Mouse (Mus musculus) intestine, postnatal 0 days (tissue): Measurements from ENCODE around the gene Pram1. TPM values are rescaled to one million over a fixed set of nuclear protein-coding genes. Genes with fewer than 3 reads are reported as not detected.

Source experiments
- ATAC-seq: fragments of 200-750 bp; cut with Nextera tagmentation; 2 replicates; pipeline ENCODE4 v1.8.0; 2017; ENCODE audit warnings: mild to moderate bottlenecking, moderate TSS enrichment, moderate library complexity
- H3K27ac ChIP-seq: fragments of 300-500 bp; sonication (generic); 2 replicates; pipeline ENCODE4 v1.5.1; 2014; ENCODE audit warnings: mild to moderate bottlenecking, low read depth, low read length, moderate library complexity
- H3K27me3 ChIP-seq: fragments of 300-500 bp; sonication (generic); replicated peaks from 2 replicates; pipeline ENCODE4 v1.6.1; 2014; ENCODE audit warnings: low read length, mixed read lengths; ENCODE audit not compliant: control insufficient read depth, insufficient read depth
- H3K36me3 ChIP-seq: fragments of 300-500 bp; sonication (generic); 2 replicates; pipeline ENCODE4 v1.6.1; 2014; ENCODE audit warnings: mild to moderate bottlenecking, moderate library complexity; ENCODE audit not compliant: control insufficient read depth, insufficient read depth
- H3K4me1 ChIP-seq: fragments of 300-500 bp; sonication (generic); replicated peaks from 2 replicates; pipeline ENCODE4 v1.6.1; 2014; ENCODE audit warnings: antibody characterized with exemption, low read length, mixed read lengths; ENCODE audit not compliant: control insufficient read depth, insufficient read depth
- H3K4me2 ChIP-seq: fragments of 300-500 bp; sonication (generic); replicated peaks from 2 replicates; pipeline ENCODE4 v1.6.1; 2014; ENCODE audit warnings: low read depth, mild to moderate bottlenecking, moderate library complexity
- H3K4me3 ChIP-seq: fragments of 300-500 bp; sonication (generic); 2 replicates; pipeline ENCODE4 v1.5.1; 2014; ENCODE audit warnings: low read depth, low read length
- H3K9ac ChIP-seq: fragments of 300-500 bp; sonication (generic); 2 replicates; pipeline ENCODE4 v1.6.1; 2014; ENCODE audit warnings: mild to moderate bottlenecking, low read depth, low read length
- H3K9me3 ChIP-seq: fragments of 300-500 bp; sonication (generic); 2 replicates; pipeline ENCODE4 v1.6.1; 2016; ENCODE audit warnings: mixed run types; ENCODE audit not compliant: control insufficient read depth
- CTCF ChIP-seq: sonication (generic); IDR thresholded peaks from 2 replicates; pipeline ENCODE4 v1.5.1; 2016; ENCODE audit warnings: low read depth, mild to moderate bottlenecking, control low read depth, antibody characterized with exemption, moderate library complexity
- WGBS: fragments of 180-500 bp; shearing (Covaris S2); extraction: QIAGEN DNeasy Blood & Tissue Kit; methylation state at CpG from one replicate; pipeline ENCODE4 v1.1.7; 2014; 5-methylcytosine and 5-hydroxymethylcytosine counted together
- polyA plus RNA-seq: library from polyadenylated mRNA; unstranded; fragments of >200 nt; fragmentation: Nextera tagmentation; extraction: Ambion mirVana; gene quantifications from 2 replicates; pipeline ENCODE4 v1.2.1, GENCODE M21; 2015

Gene Pram1
- polyA plus RNA-seq: 0.25 and 0.39 TPM in 2 replicates

DNA sequence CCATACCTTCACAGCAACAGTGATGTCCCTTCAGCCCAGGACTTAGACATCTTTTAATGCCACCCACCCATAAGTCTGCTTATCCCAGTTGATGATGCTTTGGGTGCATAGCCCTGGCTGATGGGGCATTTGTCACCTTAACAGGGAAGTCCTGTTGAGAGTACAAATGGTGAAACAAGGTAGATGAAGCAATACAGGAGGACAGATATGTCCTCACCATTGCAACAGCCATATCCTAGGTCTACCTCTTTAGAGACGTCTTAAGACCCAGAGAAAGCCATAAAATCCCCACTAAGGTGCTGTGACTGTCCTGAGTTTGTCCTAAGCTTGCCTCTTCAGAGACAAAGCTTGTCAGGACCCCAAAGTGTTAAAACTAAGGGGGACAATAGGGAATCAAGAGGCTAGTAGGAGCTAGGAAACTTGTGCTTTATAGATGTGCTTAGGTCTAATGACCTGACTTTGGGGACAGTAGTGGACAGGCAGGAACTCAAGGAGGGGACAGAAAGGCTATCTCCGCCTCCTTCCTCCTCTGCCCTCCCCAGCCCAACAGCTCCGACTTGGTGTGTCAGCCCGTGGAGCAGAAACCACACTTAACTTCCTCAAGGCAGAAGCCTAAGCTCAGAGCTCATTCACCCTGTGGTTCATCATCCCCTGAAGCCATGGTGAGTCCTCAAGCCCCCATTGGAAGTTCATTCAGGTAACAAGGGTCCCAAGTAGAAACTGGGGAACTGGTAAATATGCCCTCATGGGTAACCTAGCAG is at the start of gene Pram1:
Pram1 (plus strand) TSS at position 541 of the 761 bp plus-strand sequence.
- WGBS: 77% methylated on average over 4 of the region's 4 CpGs
- no peaks in the 10 kb centered on the region for H3K9me3 ChIP-seq
- H3K9ac ChIP-seq: no peak within 1 kb of the TSS
- H3K27ac ChIP-seq: no peak within 1 kb of the TSS
- no peak for TF ChIP-seq CTCF
- H3K36me3 ChIP-seq: peaks cover 2% of the 10 kb centered on the region; the same call in 1 of the 2 replicates
- ATAC-seq: no peak
- no peaks in the 10 kb centered on the region for H3K4me1 ChIP-seq
- no peak within 1 kb of the TSS for H3K4me3 ChIP-seq
- no peaks in the 10 kb centered on the region for H3K27me3 ChIP-seq
- H3K4me2 ChIP-seq: no peak within 1 kb of the TSS

DNA sequence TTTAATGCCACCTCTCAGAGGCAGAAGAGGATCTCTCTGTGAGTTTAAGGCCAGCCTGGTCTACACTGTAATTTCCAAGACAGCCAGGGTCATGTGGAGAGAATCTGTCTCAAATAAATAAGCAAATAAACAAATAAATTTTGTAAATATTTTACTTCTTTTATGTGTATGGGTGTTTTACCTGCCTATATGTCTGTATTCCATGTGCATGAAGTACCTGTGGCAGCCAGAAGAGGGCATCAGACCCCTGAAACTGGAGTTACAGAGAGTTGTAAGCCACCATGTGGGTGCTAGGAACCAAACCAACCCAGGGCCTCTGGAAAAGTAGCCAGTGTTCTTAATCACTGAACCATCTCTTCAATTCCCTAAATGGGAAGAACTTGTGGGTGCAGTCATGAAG is 40.6 kb upstream of the Pram1 start:
- no peak for ATAC-seq
- H3K4me2 ChIP-seq: no peak overlapping the region
- peaks cover 3% of the 10 kb centered on the region; the same call in 1 of the 2 replicates for H3K9me3 ChIP-seq
- H3K27me3 ChIP-seq: no peaks in the 10 kb centered on the region
- H3K4me3 ChIP-seq: no peak overlapping the region
- H3K9ac ChIP-seq: no peak overlapping the region
- H3K36me3 ChIP-seq: no peaks in the 10 kb centered on the region
- TF ChIP-seq CTCF: peak; percentile 40
- H3K4me1 ChIP-seq: no peaks in the 10 kb centered on the region
- H3K27ac ChIP-seq: no peak overlapping the region

DNA sequence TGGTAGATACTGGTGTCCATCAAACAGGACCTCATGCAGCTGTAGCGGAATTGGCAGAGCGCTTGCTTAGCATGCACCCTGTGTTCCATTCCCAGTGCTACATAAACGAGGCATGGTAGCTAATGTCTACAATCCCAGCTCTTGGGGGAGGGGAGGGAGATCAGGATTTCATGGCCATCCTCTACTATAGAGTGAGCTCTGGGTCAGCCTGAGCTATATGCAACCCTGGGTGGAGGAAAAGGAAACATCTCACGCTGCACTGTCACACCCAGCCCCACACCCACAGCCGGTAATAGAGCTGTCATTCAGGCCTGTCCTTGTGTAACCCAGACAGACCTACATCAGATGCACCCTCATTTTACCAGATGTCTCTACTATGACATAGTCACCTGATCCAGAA is 39.4 kb upstream of the Pram1 start:
- Histone ChIP-seq H3K4me3 (no peak overlapping the region), H3K9me3 (peaks cover 3% of the 10 kb centered on the region; the same call in 1 of the 2 replicates), H3K36me3 (no peaks in the 10 kb centered on the region), H3K4me1 (no peaks in the 10 kb centered on the region), H3K9ac (no peak overlapping the region), H3K27me3 (no peaks in the 10 kb centered on the region), H3K4me2 (no peak overlapping the region), H3K27ac (no peak overlapping the region)
- no peak for TF ChIP-seq CTCF
- ATAC-seq: no peak
- WGBS: 92% methylated on average over 5 of the region's 5 CpGs

GRCm38 (mm10) chr17:33599836-33600475 is 37.9 kb upstream of the Pram1 start:
- Histone ChIP-seq H3K9ac (no peak overlapping the region), H3K9me3 (peaks cover 3% of the 10 kb centered on the region; the same call in 1 of the 2 replicates), H3K36me3 (no peaks in the 10 kb centered on the region), H3K27ac (no peak overlapping the region), H3K4me3 (no peak overlapping the region), H3K4me1 (no peaks in the 10 kb centered on the region), H3K27me3 (no peaks in the 10 kb centered on the region), H3K4me2 (no peak overlapping the region)
- 85% methylated on average over 8 of the region's 8 CpGs for WGBS
- no peak for TF ChIP-seq CTCF
- no peak for ATAC-seq

GRCm38 (mm10) chr17:33600831-33601230 is 37.0 kb upstream of the Pram1 start:
- WGBS: 85% methylated on average over 3 of the region's 3 CpGs
- no peak for TF ChIP-seq CTCF
- no peak for ATAC-seq

DNA sequence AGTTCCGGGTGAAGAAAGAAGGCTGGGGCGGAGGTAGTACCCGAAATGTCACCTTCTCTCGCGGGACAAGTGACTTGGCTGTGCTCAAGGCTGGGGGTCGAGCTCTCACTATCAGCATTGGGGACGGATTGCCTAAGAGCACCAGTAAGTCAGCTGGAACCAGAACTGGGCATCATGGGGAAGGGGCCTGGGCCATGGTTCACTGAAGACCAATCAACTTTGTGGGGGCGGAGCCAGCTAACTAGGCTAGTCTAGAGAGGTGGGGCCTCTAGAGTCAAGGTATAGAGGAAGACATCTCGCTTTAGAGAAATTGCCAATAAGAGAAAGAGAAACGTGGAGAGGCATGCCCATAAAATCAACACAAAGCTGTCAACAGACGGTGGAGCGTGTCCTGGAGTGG is 35.9 kb upstream of the Pram1 start:
- Histone ChIP-seq H3K4me1 (no peaks in the 10 kb centered on the region), H3K36me3 (no peaks in the 10 kb centered on the region), H3K9me3 (peaks cover 3% of the 10 kb centered on the region; the same call in 1 of the 2 replicates), H3K4me3 (no peak overlapping the region), H3K27ac (no peak overlapping the region), H3K27me3 (no peaks in the 10 kb centered on the region), H3K9ac (no peak overlapping the region), H3K4me2 (no peak overlapping the region)
- ATAC-seq: no peak
- TF ChIP-seq CTCF: no peak
- 81% methylated on average over 12 of the region's 12 CpGs for WGBS

More at GRCm38 (mm10) chr17:33600831-33601230, 37.0 kb upstream of the Pram1 start:
- no peak overlapping the region for H3K9ac ChIP-seq
- no peak overlapping the region for H3K4me3 ChIP-seq
- H3K4me2 ChIP-seq: no peak overlapping the region
- H3K27ac ChIP-seq: no peak overlapping the region
- H3K36me3 ChIP-seq: no peaks in the 10 kb centered on the region
- H3K4me1 ChIP-seq: no peaks in the 10 kb centered on the region
- H3K9me3 ChIP-seq: peaks cover 3% of the 10 kb centered on the region; the same call in 1 of the 2 replicates
- H3K27me3 ChIP-seq: no peaks in the 10 kb centered on the region
